Mouse (Mus musculus) subcutaneous adipose tissue, adult 2 months (tissue): ENCODE data around the gene Lyg2. TPM values are rescaled to one million over a fixed set of nuclear protein-coding genes. Genes with fewer than 3 reads are reported as not detected.

Source experiments
- polyA plus RNA-seq: library from polyadenylated mRNA; depleted of rRNA; stranded (reverse); fragments of >200 nt; gene quantifications from 2 replicates; pipeline ENCODE4 v1.2.3, GENCODE M21; 2012; ENCODE audit warnings: low replicate concordance; rRNA removed

The Lyg2 gene
- polyA plus RNA-seq, result not detected in 2 replicates

GRCm38 (mm10) chr1:37916393-37916792 is at the start of gene Lyg2:
Gene Lyg2 (minus strand): TSS chr1:37916493.

GRCm38 (mm10) chr1:37957659-37958058 is 41.4 kb upstream of the Lyg2 start, which contains the start of gene Lyg1:
Gene Lyg1 (minus strand): TSS chr1:37957759.

DNA sequence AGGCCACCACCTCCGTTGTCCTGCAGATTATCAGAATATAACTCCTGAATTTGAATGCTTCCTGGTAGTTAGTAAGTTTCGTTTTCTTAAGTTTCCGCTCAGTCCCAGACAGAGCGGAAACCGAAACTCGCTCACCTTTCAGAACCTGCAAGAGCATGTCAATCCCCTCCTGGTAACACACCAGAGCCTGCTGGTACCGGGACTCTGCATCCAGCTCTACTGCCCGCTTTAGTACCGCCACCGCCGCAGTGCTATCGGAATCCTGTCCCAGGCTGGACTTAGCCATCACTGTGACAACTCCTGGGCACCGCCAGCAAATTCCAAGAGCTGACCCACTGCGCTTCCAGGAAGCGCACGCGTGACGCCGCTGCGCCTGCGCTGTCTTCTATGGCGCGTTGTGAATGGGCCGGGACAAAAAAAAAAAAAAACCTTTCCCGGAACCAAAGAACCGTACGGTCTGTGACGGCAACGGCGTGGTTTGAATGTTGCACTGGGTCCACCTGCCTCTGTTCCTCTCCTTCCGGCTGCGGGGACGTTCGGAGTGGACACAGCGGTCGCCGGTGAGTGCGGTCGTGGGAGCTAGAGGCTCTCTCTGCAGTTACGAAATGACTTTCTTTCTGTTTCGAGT is 26.2 kb downstream of the Lyg2 start, which contains the start of the genes Mitd1 and Mrpl30:
Gene Mitd1 (minus strand): TSS at position 387 of the 628 bp plus-strand sequence.
Gene Mrpl30 (plus strand): TSS at position 453 of the 628 bp plus-strand sequence.

GRCm38 (mm10) chr1:37871704-37872103 is 44.6 kb downstream of the Lyg2 start, which contains the start of gene Lipt1:
Gene Lipt1 (plus strand): TSS chr1:37871738.

GRCm38 (mm10) chr1:37866286-37866685 is 50.0 kb downstream of the Lyg2 start, which contains the start of gene Tsga10:
Gene Tsga10 (minus strand): TSS chr1:37866429.

Other genes starting within 250 kb of the Lyg2 start
- 0.89 and 5.7 TPM in 2 replicates for gene 2010300C02Rik, start 196.4 kb downstream of the Lyg2 start, polyA plus RNA-seq
- 0.96 and 1.2 TPM in 2 replicates for gene Tsga10, start 50.1 kb downstream of the Lyg2 start, polyA plus RNA-seq
- gene Lipt1, start 44.8 kb downstream of the Lyg2 start, polyA plus RNA-seq, result 4.6 and 6.4 TPM in 2 replicates
- 8.4 and 9.6 TPM in 2 replicates for gene Mitd1, start 26.1 kb downstream of the Lyg2 start, polyA plus RNA-seq
- gene Mrpl30, start 26.0 kb downstream of the Lyg2 start, polyA plus RNA-seq, result 64.7 and 89.9 TPM in 2 replicates
- not detected in 2 replicates for gene Lyg1, start 41.3 kb upstream of the Lyg2 start, polyA plus RNA-seq
- gene Txndc9, start 81.4 kb upstream of the Lyg2 start, polyA plus RNA-seq, result 10.6 and 12.2 TPM in 2 replicates
- 11.9 and 12.8 TPM in 2 replicates for gene Eif5b, start 81.5 kb upstream of the Lyg2 start, polyA plus RNA-seq
- 9.4 and 14.2 TPM in 2 replicates for gene Rev1, start 213.3 kb upstream of the Lyg2 start, polyA plus RNA-seq